Mouse (Mus musculus): Measurements from ENCODE around the gene Piwil1.
"Not testable (repeated sequence)": the region's sequence is repeated elsewhere in the genome, so short reads cannot be mapped to it uniquely, and the experiment has no call there.

Gene Piwil1

GRCm38 (mm10) chr5:128710596-128710995 lies 8.3 kb downstream of the Piwil1 start:
- no peak for DNase-seq (ENCODE audit: low read depth)

DNA sequence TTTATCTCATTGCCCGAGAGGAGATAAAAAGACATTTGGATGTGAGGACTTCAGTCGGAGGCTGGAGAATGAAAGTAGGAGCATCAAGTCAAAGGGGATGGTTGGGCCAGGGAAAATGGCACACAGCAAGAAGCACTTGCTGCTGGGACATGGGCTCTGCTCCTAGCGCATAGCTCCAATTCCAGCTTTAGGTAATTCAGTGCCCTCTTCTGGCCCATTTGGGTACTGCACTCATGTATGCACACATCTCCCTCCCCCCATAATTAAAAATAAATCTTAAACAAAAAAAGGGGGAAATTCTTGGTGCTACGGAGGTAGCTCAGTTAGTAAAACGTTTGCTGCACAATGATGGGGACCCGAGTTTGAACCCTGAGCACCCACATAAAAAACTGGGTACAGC lies 9.5 kb downstream of the Piwil1 start:
- DNase-seq (ENCODE audit: low read depth): no peak

DNA sequence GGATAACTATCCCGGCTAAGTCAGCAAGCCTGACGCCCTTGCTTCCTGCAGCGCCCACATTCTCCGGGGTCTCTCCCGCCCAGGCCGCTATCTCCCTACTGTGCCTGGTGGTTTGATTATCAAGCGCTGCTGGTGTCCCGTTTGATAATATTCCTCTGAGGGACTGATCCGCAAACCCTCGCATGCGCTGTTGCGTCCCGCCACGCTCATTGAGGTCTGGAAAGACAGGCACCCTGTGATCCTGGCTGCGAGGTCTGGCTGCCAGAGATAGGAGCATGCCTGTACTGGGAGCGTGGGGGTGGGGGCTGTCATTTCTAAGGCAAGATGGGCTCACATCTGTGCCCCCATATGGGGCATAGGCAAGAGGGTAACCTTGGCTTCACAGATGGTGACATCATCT lies 12.8 kb downstream of the Piwil1 start:
- DNase-seq (ENCODE audit: low read depth): no peak

DNA sequence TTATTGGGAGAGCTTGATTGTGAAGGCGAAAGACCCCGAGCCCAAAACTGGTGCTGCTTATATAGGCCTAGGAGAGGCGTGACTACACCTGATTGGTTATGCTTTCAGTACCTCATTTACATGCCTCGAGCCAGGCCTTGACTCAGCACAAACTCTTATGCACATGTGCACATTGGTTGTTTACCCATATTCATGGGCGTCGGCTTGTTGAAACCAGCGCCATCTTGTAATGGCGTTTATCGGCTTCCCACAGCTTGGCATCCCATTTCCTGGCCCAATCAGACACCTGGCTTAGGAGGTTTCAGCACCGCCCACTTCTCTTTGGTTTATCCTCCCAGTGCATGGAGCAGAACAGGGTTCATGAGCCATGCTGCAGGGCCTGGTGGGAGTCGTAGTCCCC lies 18.1 kb downstream of the Piwil1 start:
- DNase-seq (ENCODE audit: low read depth): not testable (repeated sequence)

DNA sequence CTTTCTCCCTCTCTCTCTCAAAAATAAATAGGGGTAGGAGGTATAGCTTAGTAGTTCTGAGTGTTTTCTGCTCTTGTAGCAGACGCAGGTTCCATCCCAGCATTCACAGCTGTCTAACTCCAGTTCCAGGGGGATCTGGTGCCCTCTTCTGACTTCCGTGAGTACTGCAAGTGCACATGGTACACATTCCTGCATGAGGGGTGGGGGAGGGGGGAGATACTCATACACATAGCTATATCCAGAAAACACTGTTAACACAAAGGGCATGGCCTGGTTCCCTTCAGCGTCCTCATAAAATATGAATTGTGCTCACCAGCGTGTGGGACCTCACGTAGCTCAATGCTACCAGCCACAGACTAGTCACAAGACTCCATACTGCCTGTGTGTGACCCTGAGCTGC lies 27.0 kb downstream of the Piwil1 start:
- no peak for DNase-seq (ENCODE audit: low read depth)

DNA sequence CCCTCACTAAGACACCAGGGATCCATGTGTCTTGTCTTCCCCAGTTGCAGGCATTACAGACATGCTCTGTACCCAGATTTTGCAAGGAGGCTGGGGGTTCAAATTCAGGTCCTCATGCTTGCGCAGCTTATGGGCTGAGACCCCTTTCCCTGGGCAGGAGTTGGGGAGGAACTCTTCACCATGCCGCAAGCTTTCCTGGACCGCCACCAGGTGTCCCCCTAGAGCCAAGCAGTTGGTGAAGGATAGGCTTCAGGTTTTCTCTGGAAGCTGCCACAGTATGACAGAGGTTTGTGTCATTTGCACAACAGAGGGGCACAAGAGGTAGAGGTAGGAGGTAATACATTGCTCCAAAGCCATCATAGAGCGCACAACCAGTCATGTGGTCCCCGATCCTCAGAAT lies 28.3 kb downstream of the Piwil1 start:
- DNase-seq (ENCODE audit: low read depth): no peak

DNA sequence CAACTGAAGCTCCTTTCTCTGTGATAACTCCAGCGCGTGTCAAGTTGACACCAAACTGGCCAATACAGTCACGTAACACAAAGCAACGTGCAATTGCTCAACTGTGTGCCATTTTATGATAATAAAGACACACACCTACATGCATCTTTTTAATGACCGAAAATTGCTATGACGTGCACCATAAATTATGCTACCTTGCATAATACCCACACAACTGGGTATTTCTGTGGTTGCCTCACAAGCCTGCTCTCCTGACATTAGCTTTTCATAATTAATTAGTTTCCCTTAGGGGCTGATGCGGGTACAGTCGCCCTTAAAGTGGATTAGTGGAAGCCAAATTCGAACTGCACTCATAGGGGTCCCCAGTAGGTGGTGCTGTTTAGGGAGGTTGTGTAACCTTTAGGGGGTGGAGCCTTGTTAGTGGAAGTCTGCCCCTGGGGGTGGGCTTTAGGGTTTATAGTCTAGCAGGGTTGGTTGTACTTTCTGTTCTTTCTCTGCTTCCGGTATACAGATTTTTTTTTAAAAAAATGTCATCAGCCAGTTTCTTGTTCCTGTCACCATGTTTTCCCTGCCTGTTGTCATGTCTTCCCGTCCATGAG lies 30.2 kb downstream of the Piwil1 start:
- no peak for DNase-seq (ENCODE audit: low read depth)

- DNase-seq (ENCODE audit: low read depth): peak; percentile 18
Observed at GRCm38 (mm10) chr5:128733955-128734354, 31.6 kb downstream of the Piwil1 start.

- DNase-seq (ENCODE audit: low read depth): no peak
Observed at GRCm38 (mm10) chr5:128735921-128736320, 33.6 kb downstream of the Piwil1 start.

- DNase-seq (ENCODE audit: low read depth): no peak
Observed at GRCm38 (mm10) chr5:128739168-128739837, 37.0 kb downstream of the Piwil1 start.

DNA sequence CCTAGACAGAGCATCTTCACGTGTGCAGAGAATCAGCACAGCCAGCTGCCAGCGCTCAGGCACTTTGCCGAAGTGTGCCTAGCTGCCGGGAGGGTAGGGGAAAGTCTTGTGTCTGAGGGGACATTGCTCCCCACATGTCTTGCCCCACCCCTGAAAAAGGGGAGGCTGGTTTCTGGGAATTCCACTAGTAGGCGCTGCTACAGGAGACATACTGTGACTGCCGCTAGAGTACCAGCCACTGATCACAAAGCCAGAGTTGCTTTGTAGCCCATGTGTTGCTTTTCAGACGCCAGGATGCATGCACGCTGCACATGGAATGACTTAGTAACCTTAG lies 37.5 kb downstream of the Piwil1 start:
- DNase-seq (ENCODE audit: low read depth): no peak

DNA sequence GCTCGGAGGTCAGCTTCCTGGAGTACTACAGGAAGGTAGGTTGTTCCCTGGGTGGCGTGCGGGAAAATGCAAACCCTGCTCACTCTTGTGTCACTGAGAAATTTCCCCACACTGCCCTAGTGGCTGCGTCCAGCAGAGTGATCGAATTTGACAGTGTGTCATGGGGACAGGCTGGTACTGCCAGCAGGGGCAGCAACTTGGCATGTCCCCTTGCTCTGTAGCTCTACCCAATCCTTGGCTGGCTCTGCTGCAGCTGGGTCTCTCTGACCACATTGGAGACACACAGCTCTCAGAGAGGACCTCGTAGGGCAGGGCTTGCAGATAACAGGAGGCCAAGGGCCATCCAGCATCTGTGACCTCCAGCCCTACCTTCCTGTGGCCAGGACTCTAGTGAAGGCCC lies 42.0 kb downstream of the Piwil1 start:
- DNase-seq (ENCODE audit: low read depth): no peak

DNA sequence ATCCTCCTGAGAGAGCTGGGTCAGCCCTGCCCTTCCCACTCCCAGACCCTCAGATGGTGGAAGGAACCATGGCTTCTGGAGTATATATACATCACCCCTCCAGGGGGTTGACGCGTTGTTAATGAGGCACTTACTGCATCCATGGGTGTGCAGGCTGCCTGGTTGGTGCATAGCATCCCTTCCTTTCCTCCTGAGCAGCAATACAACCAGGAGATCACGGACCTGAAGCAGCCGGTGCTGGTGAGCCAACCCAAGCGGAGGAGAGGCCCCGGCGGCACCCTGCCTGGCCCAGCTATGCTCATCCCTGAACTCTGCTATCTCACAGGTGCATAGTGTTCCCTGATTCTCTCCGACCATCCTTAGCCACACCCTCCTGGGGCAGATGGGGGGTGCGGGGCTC lies 42.9 kb downstream of the Piwil1 start:
- DNase-seq (ENCODE audit: low read depth): no peak

- DNase-seq (ENCODE audit: low read depth): no peak
Observed at GRCm38 (mm10) chr5:128746261-128746660, 43.9 kb downstream of the Piwil1 start.

GRCm38 (mm10) chr5:128761118-128761517 lies 58.8 kb downstream of the Piwil1 start:
- DNase-seq (ENCODE audit: low read depth): no peak

GRCm38 (mm10) chr5:128769026-128769631 lies 66.8 kb downstream of the Piwil1 start:
- DNase-seq (ENCODE audit: low read depth): no peak

- no peak for DNase-seq (ENCODE audit: low read depth)
Observed at GRCm38 (mm10) chr5:128776386-128776785, 74.1 kb downstream of the Piwil1 start.

GRCm38 (mm10) chr5:128781621-128782020 lies 79.3 kb downstream of the Piwil1 start:
- DNase-seq (ENCODE audit: low read depth): no peak

GRCm38 (mm10) chr5:128800592-128800991 lies 98.3 kb downstream of the Piwil1 start:
- DNase-seq (ENCODE audit: low read depth): no peak
